Mouse (Mus musculus): Measurements from ENCODE around the gene Skil. TPM values are rescaled to one million over a fixed set of nuclear protein-coding genes. Genes with fewer than 3 reads are reported as not detected.
A peak's percentile ranks its signal among the peaks of the same experiment; 100 is the strongest.

Skil gene
- total and polyA plus RNA-seq, 2 experiments from 2014 or later = 22.7 to 51.3 TPM

GRCm38 (mm10) chr3:31095179-31095490 is 277 bp downstream of the Skil start:
- Histone ChIP-seq H3K4me2 (ENCODE audit: low read depth) (peak overlapping the region; percentile 92), H3K27ac (ENCODE audit: low read depth, low read length) (peak overlapping the region; percentile 99), H3K27me3 (ENCODE audit: insufficient read depth, low read length) (no peaks in the 10 kb centered on the region), H3K4me1 (ENCODE audit: insufficient read depth) (peaks cover 21% of the 10 kb centered on the region; the same call in 1 of the 2 replicates), H3K9ac (peak overlapping the region; percentile 86), H3K9me3 (ENCODE audit: low read length) (no peaks in the 10 kb centered on the region), H3K36me3 (ENCODE audit: insufficient read depth) (peaks cover 4% of the 10 kb centered on the region; the same call in 1 of the 2 replicates), H3K4me3 (ENCODE audit: low read depth, low read length) (peak overlapping the region; percentile 74)
- ATAC-seq (no peak), DNase-seq (no peak)
- WGBS = 2% methylated on average over 20 of the region's 39 CpGs
- TF ChIP-seq CTCF (IDR thresholded peaks at IDR 0.05; ENCODE audit: low read depth) = no peak

DNA sequence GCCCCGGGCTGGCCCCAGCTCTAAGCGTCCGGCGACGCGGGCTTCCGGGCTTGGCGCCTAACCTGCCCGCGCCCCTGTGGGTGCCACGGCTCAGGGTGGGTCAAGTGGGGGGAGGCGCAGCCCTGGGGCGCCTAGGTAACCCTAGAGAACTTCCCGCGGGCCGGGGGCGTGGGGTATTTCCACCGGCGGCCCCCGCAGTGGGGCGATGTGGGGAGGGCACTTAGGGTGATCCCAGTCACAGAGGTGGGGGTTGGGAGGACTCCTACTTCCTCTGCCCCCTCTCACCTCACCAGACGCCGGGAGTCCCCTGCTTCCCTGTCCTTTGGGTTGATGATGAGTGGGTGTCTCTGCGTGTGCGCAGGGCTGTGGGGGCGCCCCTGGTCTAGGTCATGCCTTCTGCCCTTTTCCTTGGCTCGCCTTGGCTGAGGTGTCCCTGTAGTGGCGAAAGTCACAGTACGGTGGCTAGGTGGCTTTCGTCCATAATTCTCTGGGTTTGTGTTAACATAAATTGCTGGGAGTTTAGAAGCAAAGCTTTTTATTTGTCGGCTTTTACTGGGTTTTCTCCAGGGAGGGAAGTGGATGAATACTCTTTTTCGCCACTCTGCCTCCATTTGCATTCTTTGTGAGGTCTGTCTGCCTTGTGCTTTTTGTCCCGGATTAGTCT is 765 bp downstream of the Skil start:
- peak overlapping the region; percentile 74 for H3K4me3 ChIP-seq (ENCODE audit: low read depth, low read length)
- peaks cover 25% of the 10 kb centered on the region; the same call in 1 of the 2 replicates for H3K4me1 ChIP-seq (ENCODE audit: insufficient read depth)
- no peaks in the 10 kb centered on the region for H3K27me3 ChIP-seq (ENCODE audit: insufficient read depth, low read length)
- H3K9ac ChIP-seq = peak overlapping the region; percentile 86
- TF ChIP-seq CTCF (IDR thresholded peaks at IDR 0.05; ENCODE audit: low read depth) = no peak
- H3K36me3 ChIP-seq (ENCODE audit: insufficient read depth) = peaks cover 4% of the 10 kb centered on the region; the same call in 1 of the 2 replicates
- peak overlapping the region; percentile 92 for H3K4me2 ChIP-seq (ENCODE audit: low read depth)
- peak; percentile 50 for DNase-seq
- H3K9me3 ChIP-seq (ENCODE audit: low read length) = no peaks in the 10 kb centered on the region
- ATAC-seq = no peak
- peak overlapping the region; percentile 99 for H3K27ac ChIP-seq (ENCODE audit: low read depth, low read length)
- WGBS = under 1% methylated on average over 31 of the region's 33 CpGs

- no peak for TF ChIP-seq CTCF (IDR thresholded peaks at IDR 0.05; ENCODE audit: low read depth)
- Histone ChIP-seq H3K36me3 (ENCODE audit: insufficient read depth) (peaks cover 4% of the 10 kb centered on the region; the same call in 1 of the 2 replicates), H3K4me2 (ENCODE audit: low read depth) (peak overlapping the region; percentile 92), H3K4me3 (ENCODE audit: low read depth, low read length) (peak overlapping the region; percentile 74), H3K9ac (peak overlapping the region; percentile 86), H3K27ac (ENCODE audit: low read depth, low read length) (peak overlapping the region; percentile 99), H3K4me1 (ENCODE audit: insufficient read depth) (peaks cover 28% of the 10 kb centered on the region; the same call in 1 of the 2 replicates), H3K9me3 (ENCODE audit: low read length) (no peaks in the 10 kb centered on the region), H3K27me3 (ENCODE audit: insufficient read depth, low read length) (no peaks in the 10 kb centered on the region)
- ATAC-seq (no peak), DNase-seq (no peak)
- 36% methylated on average over 10 of the region's 10 CpGs for WGBS
These were observed 1.6 kb downstream of the Skil start for GRCm38 (mm10) chr3:31096155-31097101.

- no peaks in the 10 kb centered on the region for H3K9me3 ChIP-seq (ENCODE audit: low read length)
- TF ChIP-seq CTCF (IDR thresholded peaks at IDR 0.05; ENCODE audit: low read depth) = no peak
- no peak overlapping the region for H3K9ac ChIP-seq
- WGBS = 84% methylated on average over 13 of the region's 13 CpGs
- peaks cover 28% of the 10 kb centered on the region; the same call in 1 of the 2 replicates for H3K4me1 ChIP-seq (ENCODE audit: insufficient read depth)
- H3K27me3 ChIP-seq (ENCODE audit: insufficient read depth, low read length) = no peaks in the 10 kb centered on the region
- H3K36me3 ChIP-seq (ENCODE audit: insufficient read depth) = peaks cover 4% of the 10 kb centered on the region; the same call in 1 of the 2 replicates
- H3K4me2 ChIP-seq (ENCODE audit: low read depth) = peak overlapping the region; percentile 13; the same call in 1 of the 2 replicates
- no peak overlapping the region for H3K27ac ChIP-seq (ENCODE audit: low read depth, low read length)
- no peak overlapping the region; the same call in 1 of the 2 replicates for H3K4me3 ChIP-seq (ENCODE audit: low read depth, low read length)
- DNase-seq (no peak), ATAC-seq (no peak)
These were observed 2.4 kb downstream of the Skil start for GRCm38 (mm10) chr3:31097102-31097720.

GRCm38 (mm10) chr3:31097976-31098375 is 3.1 kb downstream of the Skil start:
- Histone ChIP-seq H3K36me3 (ENCODE audit: insufficient read depth) (peaks cover 4% of the 10 kb centered on the region; the same call in 1 of the 2 replicates), H3K27ac (ENCODE audit: low read depth, low read length) (no peak overlapping the region), H3K9ac (no peak overlapping the region), H3K4me3 (ENCODE audit: low read depth, low read length) (no peak overlapping the region), H3K4me2 (ENCODE audit: low read depth) (peak overlapping the region; percentile 3; the same call in 1 of the 2 replicates), H3K9me3 (ENCODE audit: low read length) (no peaks in the 10 kb centered on the region), H3K27me3 (ENCODE audit: insufficient read depth, low read length) (no peaks in the 10 kb centered on the region), H3K4me1 (ENCODE audit: insufficient read depth) (peaks cover 22% of the 10 kb centered on the region; the same call in 1 of the 2 replicates)
- ATAC-seq (no peak), DNase-seq (no peak)
- TF ChIP-seq CTCF (IDR thresholded peaks at IDR 0.05; ENCODE audit: low read depth) = no peak
- WGBS = 75% methylated on average over 11 of the region's 11 CpGs

GRCm38 (mm10) chr3:31098556-31098955 is 3.7 kb downstream of the Skil start:
- Histone ChIP-seq H3K9ac (no peak overlapping the region), H3K4me1 (ENCODE audit: insufficient read depth) (peaks cover 21% of the 10 kb centered on the region; the same call in 1 of the 2 replicates), H3K27me3 (ENCODE audit: insufficient read depth, low read length) (no peaks in the 10 kb centered on the region), H3K9me3 (ENCODE audit: low read length) (no peaks in the 10 kb centered on the region), H3K36me3 (ENCODE audit: insufficient read depth) (peaks cover 4% of the 10 kb centered on the region; the same call in 1 of the 2 replicates), H3K27ac (ENCODE audit: low read depth, low read length) (no peak overlapping the region), H3K4me3 (ENCODE audit: low read depth, low read length) (no peak overlapping the region), H3K4me2 (ENCODE audit: low read depth) (peak overlapping the region; percentile 6; the same call in 1 of the 2 replicates)
- no peak for TF ChIP-seq CTCF (IDR thresholded peaks at IDR 0.05; ENCODE audit: low read depth)
- DNase-seq (no peak), ATAC-seq (no peak)
- 61% methylated on average over 1 of the region's 1 CpGs for WGBS
